Mouse (Mus musculus): ENCODE results near the gene Ptgir.

DNA sequence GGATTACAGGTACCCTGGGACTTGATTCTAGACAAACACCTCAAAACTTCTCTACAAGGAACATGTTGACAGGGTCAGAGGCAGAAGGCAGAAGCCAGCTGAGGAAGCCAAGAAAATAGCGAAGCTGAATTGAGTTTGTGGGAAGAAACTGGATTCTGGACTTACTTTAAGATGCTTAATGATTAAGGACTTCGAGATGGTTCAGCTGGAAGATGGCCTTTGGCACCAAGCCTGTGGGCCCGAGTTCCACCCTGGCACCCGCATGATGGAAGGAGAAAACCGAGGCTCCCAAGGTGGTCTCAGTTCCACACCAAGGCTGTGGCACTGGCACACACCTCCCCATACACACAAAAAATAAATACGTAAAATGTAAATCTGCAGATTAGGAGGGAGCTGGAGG, 15.8 kb upstream of the Ptgir start:
- TF ChIP-seq CTCF (IDR thresholded peaks at IDR 0.05; ENCODE audit: borderline replicate concordance, insufficient read depth, low read depth, low read length), result no peak
- TF ChIP-seq POLR2A (IDR thresholded peaks at IDR 0.05; ENCODE audit: borderline replicate concordance, insufficient read depth, low read length), result no peak
